Mouse (Mus musculus): ENCODE results near the gene Trmt44. TPM values are rescaled to one million over a fixed set of nuclear protein-coding genes. Genes with fewer than 3 reads are reported as not detected.

Trmt44 gene
- total and polyA plus RNA-seq, 3 experiments = 14.3 to 16.6 TPM; not detected in 1

GRCm38 (mm10) chr5:35552838-35553539, 21.9 kb downstream of the Trmt44 start:
- no peak for DNase-seq (ENCODE audit: low read depth, low spot score)
- Histone ChIP-seq H3K9ac (ENCODE audit: control insufficient read depth, low read depth, low read length, poor library complexity, severe bottlenecking) (no peak overlapping the region), H3K4me3 (ENCODE audit: control insufficient read depth in 1 of 2, insufficient read depth in 1 of 2, low read depth in 2 of 2, low read length in 2 of 2) (no peak overlapping the region), H3K27me3 (ENCODE audit: control insufficient read depth in 1 of 2, insufficient read depth in 2 of 2, low read length in 2 of 2) (no peaks in the 10 kb centered on the region), H3K27ac (ENCODE audit: control insufficient read depth, low read depth, low read length) (no peak overlapping the region), H3K36me3 (ENCODE audit: control insufficient read depth in 1 of 2, insufficient read depth in 2 of 2, low read length in 2 of 2) (peaks cover 0 to 7% of the 10 kb centered on the region in 2 experiments; a peak in 1 of 4 replicates), H3K4me1 (ENCODE audit: control insufficient read depth in 1 of 2, insufficient read depth in 2 of 2, low read length in 2 of 2) (peaks cover 2 to 5% of the 10 kb centered on the region in 2 experiments), H3K79me2 (ENCODE audit: control insufficient read depth, insufficient read depth, low read length, poor library complexity) (no peaks in the 10 kb centered on the region), H3K9me3 (replicated peaks; ENCODE audit: insufficient read depth, low read length) (no peaks in the 10 kb centered on the region)
- TF ChIP-seq CHD2 (IDR thresholded peaks at IDR 0.05; ENCODE audit: low read length) (no peak), MAX (IDR thresholded peaks at IDR 0.05; ENCODE audit: low read length) (no peak), POLR2AphosphoS2 (IDR thresholded peaks at IDR 0.05; ENCODE audit: low read length) (peak; percentile 61; the same call in 1 of the 2 replicates), POLR2AphosphoS5 (IDR thresholded peaks at IDR 0.05; ENCODE audit: borderline replicate concordance, low read depth, low read length) (no peak)

GRCm38 (mm10) chr5:35551855-35552837, 22.7 kb downstream of the Trmt44 start:
- no peak for TF ChIP-seq TCF12 (IDR thresholded peaks at IDR 0.05; ENCODE audit: low read depth, low read length)
- TF ChIP-seq POLR2AphosphoS2 (IDR thresholded peaks at IDR 0.05; ENCODE audit: low read length) = peak; percentile 76; the same call in 1 of the 2 replicates
- no peak for TF ChIP-seq ZMIZ1 (IDR thresholded peaks at IDR 0.05; ENCODE audit: low read depth, low read length)
- peak; percentile 62 for TF ChIP-seq MAFK (IDR thresholded peaks at IDR 0.05; ENCODE audit: borderline replicate concordance, low read depth, low read length)
- DNase-seq (ENCODE audit: low read depth, low spot score) = no peak
- Histone ChIP-seq H3K4me1 (ENCODE audit: control insufficient read depth in 1 of 2, insufficient read depth in 2 of 2, low read length in 2 of 2) (peaks cover 2 to 5% of the 10 kb centered on the region in 2 experiments), H3K36me3 (ENCODE audit: control insufficient read depth in 1 of 2, insufficient read depth in 2 of 2, low read length in 2 of 2) (peaks cover 0 to 7% of the 10 kb centered on the region in 2 experiments; a peak in 1 of 4 replicates), H3K9me3 (replicated peaks; ENCODE audit: insufficient read depth, low read length) (no peaks in the 10 kb centered on the region), H3K27me3 (ENCODE audit: control insufficient read depth in 1 of 2, insufficient read depth in 2 of 2, low read length in 2 of 2) (no peaks in the 10 kb centered on the region), H3K9ac (ENCODE audit: control insufficient read depth, low read depth, low read length, poor library complexity, severe bottlenecking) (no peak overlapping the region), H3K27ac (ENCODE audit: control insufficient read depth, low read depth, low read length) (no peak overlapping the region), H3K79me2 (ENCODE audit: control insufficient read depth, insufficient read depth, low read length, poor library complexity) (no peaks in the 10 kb centered on the region), H3K4me3 (ENCODE audit: control insufficient read depth in 1 of 2, insufficient read depth in 1 of 2, low read depth in 2 of 2, low read length in 2 of 2) (no peak overlapping the region)

GRCm38 (mm10) chr5:35546127-35546526, 28.7 kb downstream of the Trmt44 start:
- no peak overlapping the region for H3K9ac ChIP-seq (ENCODE audit: control insufficient read depth, low read depth, low read length, poor library complexity, severe bottlenecking)
- H3K4me1 ChIP-seq (ENCODE audit: control insufficient read depth in 1 of 2, insufficient read depth in 2 of 2, low read length in 2 of 2) = no peaks in the 10 kb centered on the region
- no peaks in the 10 kb centered on the region for H3K27me3 ChIP-seq (ENCODE audit: control insufficient read depth in 1 of 2, insufficient read depth in 2 of 2, low read length in 2 of 2)
- H3K36me3 ChIP-seq (ENCODE audit: control insufficient read depth in 1 of 2, insufficient read depth in 2 of 2, low read length in 2 of 2) = no peaks in the 10 kb centered on the region
- TF ChIP-seq USF2 (IDR thresholded peaks at IDR 0.05; ENCODE audit: borderline replicate concordance in 1 of 2, insufficient read depth in 1 of 2, low read depth in 1 of 2, low read length in 2 of 2) (no peak), SMC3 (IDR thresholded peaks at IDR 0.05; ENCODE audit: low read depth, low read length) (no peak), MAZ (IDR thresholded peaks at IDR 0.05; ENCODE audit: low read depth, low read length) (no peak), MYC (IDR thresholded peaks at IDR 0.05; ENCODE audit: low read depth, low read length) (no peak), ZNF384 (IDR thresholded peaks at IDR 0.05; ENCODE audit: low read depth, low read length) (no peak), MAX (IDR thresholded peaks at IDR 0.05; ENCODE audit: low read length) (no peak), CHD1 (IDR thresholded peaks at IDR 0.05; ENCODE audit: low read depth, low read length) (no peak), POLR2AphosphoS5 (IDR thresholded peaks at IDR 0.05; ENCODE audit: borderline replicate concordance, low read depth, low read length) (no peak), CTCF (IDR thresholded peaks at IDR 0.05 in 2 of 3, conservative IDR thresholded peaks at IDR 0.05 in 1 of 3; ENCODE audit: control insufficient read depth in 1 of 3, insufficient read depth in 1 of 3, low read depth in 2 of 3, low read length in 3 of 3, poor library complexity in 1 of 3, severe bottlenecking in 1 of 3) (no peak), EP300 (IDR thresholded peaks at IDR 0.05; ENCODE audit: low read depth in 1 of 2, low read length in 2 of 2) (no peak), ZKSCAN1 (IDR thresholded peaks at IDR 0.05; ENCODE audit: low read depth, low read length) (no peak), POLR2AphosphoS2 (IDR thresholded peaks at IDR 0.05; ENCODE audit: low read length) (no peak)
- DNase-seq (ENCODE audit: low read depth, low spot score) = no peak
- no peak overlapping the region for H3K27ac ChIP-seq (ENCODE audit: control insufficient read depth, low read depth, low read length)
- no peaks in the 10 kb centered on the region for H3K79me2 ChIP-seq (ENCODE audit: control insufficient read depth, insufficient read depth, low read length, poor library complexity)
- H3K9me3 ChIP-seq (replicated peaks; ENCODE audit: insufficient read depth, low read length) = no peaks in the 10 kb centered on the region
- no peak overlapping the region for H3K4me3 ChIP-seq (ENCODE audit: control insufficient read depth in 1 of 2, insufficient read depth in 1 of 2, low read depth in 2 of 2, low read length in 2 of 2)

Data from MEL (cell line).